Mouse (Mus musculus): ENCODE data around the gene Col23a1. TPM values are rescaled to one million over a fixed set of nuclear protein-coding genes. Genes with fewer than 3 reads are reported as not detected.
A peak's percentile ranks its signal among the peaks of the same experiment; 100 is the strongest.

Gene Col23a1
- polyA plus RNA-seq, 1 experiment = 10.3 TPM

DNA sequence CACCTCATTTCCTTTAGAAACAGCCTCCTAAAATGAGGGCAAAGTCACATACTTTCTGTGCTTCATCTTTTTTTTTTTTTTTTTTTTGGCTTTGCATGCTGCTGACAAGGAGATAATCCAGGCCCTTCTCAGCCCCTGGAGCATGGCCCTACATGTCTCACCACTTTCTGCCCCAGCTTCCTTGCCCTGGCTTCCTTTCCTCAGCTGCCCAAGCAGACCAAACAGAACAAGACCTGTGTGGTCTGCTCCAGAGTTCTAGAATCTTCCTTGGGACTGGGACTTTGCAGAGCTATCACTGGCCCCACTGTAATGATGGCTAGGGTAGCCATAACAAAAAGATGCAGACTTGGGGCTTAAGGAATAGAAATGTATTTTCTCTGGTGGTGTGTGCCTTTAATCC, 300.3 kb downstream of the Col23a1 start:
- H3K36me3 ChIP-seq (ENCODE audit: control insufficient read depth, insufficient read depth) = peaks cover 51% of the 10 kb centered on the region
- H3ac ChIP-seq (ENCODE audit: control insufficient read depth, insufficient read length) = no peak overlapping the region
- H3K79me2 ChIP-seq (ENCODE audit: control insufficient read depth, insufficient read depth) = peaks cover 8% of the 10 kb centered on the region
- no peak for TF ChIP-seq E2F4 (IDR thresholded peaks at IDR 0.05; ENCODE audit: insufficient read depth)
- no peak for TF ChIP-seq POLR2A (IDR thresholded peaks at IDR 0.05; ENCODE audit: insufficient read length, low read depth)
- TF ChIP-seq MYOG (IDR thresholded peaks at IDR 0.05; ENCODE audit: control insufficient read depth in 1 of 3, insufficient read depth in 1 of 3, insufficient read length in 2 of 3, low read depth in 2 of 3) = no peak
- no peak for TF ChIP-seq MAX (IDR thresholded peaks at IDR 0.05; ENCODE audit: low read depth)
- no peak for TF ChIP-seq POLR2AphosphoS2 (IDR thresholded peaks at IDR 0.05; ENCODE audit: insufficient read length, low read depth)
- no peak for TF ChIP-seq TCF12 (IDR thresholded peaks at IDR 0.05; ENCODE audit: insufficient read depth, poor library complexity, severe bottlenecking)
- TF ChIP-seq REST (IDR thresholded peaks at IDR 0.05; ENCODE audit: insufficient read depth, insufficient read length) = no peak
- no peak for TF ChIP-seq SRF (IDR thresholded peaks at IDR 0.05; ENCODE audit: control insufficient read depth, insufficient read length, low read depth)
- no peak for TF ChIP-seq USF1 (IDR thresholded peaks at IDR 0.05; ENCODE audit: low read depth)
- H3K27me3 ChIP-seq (ENCODE audit: control insufficient read depth, insufficient read depth, insufficient read length) = no peaks in the 10 kb centered on the region
- no peak overlapping the region for H3K4me3 ChIP-seq
- no peak overlapping the region for H3K4me2 ChIP-seq (ENCODE audit: low read depth)

DNA sequence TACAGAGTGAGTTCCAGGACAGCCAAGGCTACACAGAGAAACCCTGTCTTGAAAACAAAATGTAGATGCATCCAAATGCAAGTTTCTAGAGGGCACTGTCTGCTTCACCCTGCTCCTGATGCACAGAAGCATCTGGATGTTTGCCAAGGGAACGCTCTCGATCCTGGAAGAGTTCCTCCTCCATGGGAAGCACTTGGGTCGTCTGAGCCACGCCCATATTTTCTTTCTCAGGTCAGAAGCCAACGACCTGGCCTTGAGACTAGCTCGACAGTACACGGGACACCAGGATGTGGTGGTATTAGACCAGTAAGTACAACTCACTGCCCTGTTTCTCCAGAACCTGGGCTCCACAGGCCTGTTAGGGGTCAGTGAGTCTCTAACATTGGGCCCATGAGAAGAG, 301.4 kb downstream of the Col23a1 start:
- Histone ChIP-seq H3ac (ENCODE audit: control insufficient read depth, insufficient read length) (no peak overlapping the region), H3K79me2 (ENCODE audit: control insufficient read depth, insufficient read depth) (no peaks in the 10 kb centered on the region), H3K4me3 (no peak overlapping the region), H3K27me3 (ENCODE audit: control insufficient read depth, insufficient read depth, insufficient read length) (no peaks in the 10 kb centered on the region), H3K4me2 (ENCODE audit: low read depth) (no peak overlapping the region), H3K36me3 (ENCODE audit: control insufficient read depth, insufficient read depth) (peaks cover 63% of the 10 kb centered on the region)
- TF ChIP-seq POLR2A (IDR thresholded peaks at IDR 0.05; ENCODE audit: insufficient read length, low read depth) = no peak
- no peak for TF ChIP-seq MYOG (IDR thresholded peaks at IDR 0.05; ENCODE audit: control insufficient read depth in 1 of 3, insufficient read depth in 1 of 3, insufficient read length in 2 of 3, low read depth in 2 of 3)
- TF ChIP-seq MYOD1 (IDR thresholded peaks at IDR 0.05; ENCODE audit: control insufficient read depth in 1 of 3, insufficient read length in 2 of 3, low read depth in 2 of 3) = no peak
- no peak for TF ChIP-seq CEBPB (IDR thresholded peaks at IDR 0.05; ENCODE audit: insufficient read depth, poor library complexity, severe bottlenecking)
- TF ChIP-seq MAX (IDR thresholded peaks at IDR 0.05; ENCODE audit: low read depth) = no peak
- TF ChIP-seq USF1 (IDR thresholded peaks at IDR 0.05; ENCODE audit: low read depth) = no peak
- no peak for TF ChIP-seq REST (IDR thresholded peaks at IDR 0.05; ENCODE audit: insufficient read depth, insufficient read length)
- TF ChIP-seq SRF (IDR thresholded peaks at IDR 0.05; ENCODE audit: control insufficient read depth, insufficient read length, low read depth) = no peak
- no peak for TF ChIP-seq E2F4 (IDR thresholded peaks at IDR 0.05; ENCODE audit: insufficient read depth)
- no peak for TF ChIP-seq TCF12 (IDR thresholded peaks at IDR 0.05; ENCODE audit: insufficient read depth, poor library complexity, severe bottlenecking)
- no peak for TF ChIP-seq TCF3 (IDR thresholded peaks at IDR 0.05; ENCODE audit: insufficient read length, low read depth)
- no peak for TF ChIP-seq POLR2AphosphoS2 (IDR thresholded peaks at IDR 0.05; ENCODE audit: insufficient read length, low read depth)

DNA sequence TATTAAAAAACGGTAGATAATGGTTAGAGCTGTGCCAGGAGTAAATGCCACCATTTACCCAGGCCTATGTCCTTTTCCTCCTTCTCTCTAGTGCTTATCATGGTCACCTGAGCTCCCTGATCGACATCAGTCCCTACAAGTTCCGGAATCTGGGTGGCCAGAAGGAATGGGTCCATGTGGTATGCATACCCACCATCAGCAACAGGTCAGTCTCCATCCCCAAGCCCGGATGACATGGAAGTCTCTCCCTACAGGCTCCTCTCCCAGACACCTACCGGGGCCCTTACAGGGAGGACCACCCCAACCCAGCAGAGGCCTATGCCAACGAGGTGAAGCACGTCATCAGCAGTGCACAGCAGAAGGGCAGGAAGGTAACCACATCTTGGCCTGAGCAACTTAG, 302.2 kb downstream of the Col23a1 start:
- Histone ChIP-seq H3K27me3 (ENCODE audit: control insufficient read depth, insufficient read depth, insufficient read length) (no peaks in the 10 kb centered on the region), H3K79me2 (ENCODE audit: control insufficient read depth, insufficient read depth) (no peaks in the 10 kb centered on the region), H3K4me3 (no peak overlapping the region), H3ac (ENCODE audit: control insufficient read depth, insufficient read length) (no peak overlapping the region), H3K4me2 (ENCODE audit: low read depth) (no peak overlapping the region), H3K36me3 (ENCODE audit: control insufficient read depth, insufficient read depth) (peaks cover 71% of the 10 kb centered on the region)
- TF ChIP-seq REST (IDR thresholded peaks at IDR 0.05; ENCODE audit: insufficient read depth, insufficient read length) = no peak
- TF ChIP-seq TCF12 (IDR thresholded peaks at IDR 0.05; ENCODE audit: insufficient read depth, poor library complexity, severe bottlenecking) = no peak
- TF ChIP-seq MAX (IDR thresholded peaks at IDR 0.05; ENCODE audit: low read depth) = no peak
- no peak for TF ChIP-seq USF1 (IDR thresholded peaks at IDR 0.05; ENCODE audit: low read depth)
- no peak for TF ChIP-seq MYOG (IDR thresholded peaks at IDR 0.05; ENCODE audit: control insufficient read depth in 1 of 3, insufficient read depth in 1 of 3, insufficient read length in 2 of 3, low read depth in 2 of 3)
- no peak for TF ChIP-seq MYOD1 (IDR thresholded peaks at IDR 0.05; ENCODE audit: control insufficient read depth in 1 of 3, insufficient read length in 2 of 3, low read depth in 2 of 3)
- no peak for TF ChIP-seq POLR2AphosphoS2 (IDR thresholded peaks at IDR 0.05; ENCODE audit: insufficient read length, low read depth)
- no peak for TF ChIP-seq E2F4 (IDR thresholded peaks at IDR 0.05; ENCODE audit: insufficient read depth)
- TF ChIP-seq CEBPB (IDR thresholded peaks at IDR 0.05; ENCODE audit: insufficient read depth, poor library complexity, severe bottlenecking) = no peak
- TF ChIP-seq TCF3 (IDR thresholded peaks at IDR 0.05; ENCODE audit: insufficient read length, low read depth) = no peak
- no peak for TF ChIP-seq SRF (IDR thresholded peaks at IDR 0.05; ENCODE audit: control insufficient read depth, insufficient read length, low read depth)
- TF ChIP-seq POLR2A (IDR thresholded peaks at IDR 0.05; ENCODE audit: insufficient read length, low read depth) = no peak

DNA sequence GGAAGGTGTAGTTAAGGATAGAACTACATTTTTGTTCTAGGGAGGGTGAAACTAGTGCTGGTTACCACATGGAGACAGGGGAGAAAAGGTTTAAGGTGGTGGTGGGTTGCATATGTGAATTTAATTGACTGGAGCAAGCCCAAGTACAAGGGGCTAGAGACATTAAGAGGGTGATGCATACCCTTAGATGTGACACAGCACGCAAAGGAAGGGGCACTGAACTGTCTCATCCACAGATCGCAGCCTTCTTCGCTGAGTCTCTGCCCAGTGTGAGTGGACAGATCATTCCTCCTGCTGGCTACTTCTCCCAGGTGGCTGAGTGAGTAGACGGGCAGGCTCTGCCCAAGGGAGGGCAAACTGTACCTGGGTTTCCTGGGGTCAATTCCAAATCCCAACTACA, 303.6 kb downstream of the Col23a1 start:
- H3K79me2 ChIP-seq (ENCODE audit: control insufficient read depth, insufficient read depth) = no peaks in the 10 kb centered on the region
- peaks cover 72% of the 10 kb centered on the region for H3K36me3 ChIP-seq (ENCODE audit: control insufficient read depth, insufficient read depth)
- no peak overlapping the region for H3K4me3 ChIP-seq
- no peaks in the 10 kb centered on the region for H3K27me3 ChIP-seq (ENCODE audit: control insufficient read depth, insufficient read depth, insufficient read length)
- no peak overlapping the region for H3K4me2 ChIP-seq (ENCODE audit: low read depth)
- TF ChIP-seq MYOG (IDR thresholded peaks at IDR 0.05; ENCODE audit: control insufficient read depth in 1 of 3, insufficient read depth in 1 of 3, insufficient read length in 2 of 3, low read depth in 2 of 3) (no peak), TCF12 (IDR thresholded peaks at IDR 0.05; ENCODE audit: insufficient read depth, poor library complexity, severe bottlenecking) (no peak), POLR2AphosphoS2 (IDR thresholded peaks at IDR 0.05; ENCODE audit: insufficient read length, low read depth) (peak; percentile 71), USF1 (IDR thresholded peaks at IDR 0.05; ENCODE audit: low read depth) (no peak), E2F4 (IDR thresholded peaks at IDR 0.05; ENCODE audit: insufficient read depth) (no peak), SRF (IDR thresholded peaks at IDR 0.05; ENCODE audit: control insufficient read depth, insufficient read length, low read depth) (no peak), CEBPB (IDR thresholded peaks at IDR 0.05; ENCODE audit: insufficient read depth, poor library complexity, severe bottlenecking) (no peak), MYOD1 (IDR thresholded peaks at IDR 0.05; ENCODE audit: control insufficient read depth in 1 of 3, insufficient read length in 2 of 3, low read depth in 2 of 3) (no peak), REST (IDR thresholded peaks at IDR 0.05; ENCODE audit: insufficient read depth, insufficient read length) (no peak), POLR2A (IDR thresholded peaks at IDR 0.05; ENCODE audit: insufficient read length, low read depth) (peak; percentile 21), TCF3 (IDR thresholded peaks at IDR 0.05; ENCODE audit: insufficient read length, low read depth) (no peak), MAX (IDR thresholded peaks at IDR 0.05; ENCODE audit: low read depth) (no peak)
- no peak overlapping the region for H3ac ChIP-seq (ENCODE audit: control insufficient read depth, insufficient read length)

Data from myocyte (in vitro differentiated cells).